Mouse (Mus musculus) embryo, embryonic 11.5 days (tissue): ENCODE measurements around the gene Lgals2.

ENCODE experiments used
- DNase-seq: peaks from one replicate; pipeline ENCODE4 v3.0.0-alpha.2; 2012; ENCODE audit warnings: low read depth, low spot score

Gene Lgals2

GRCm38 (mm10) chr15:78815314-78816073 lies 39.8 kb downstream of the Lgals2 start:
- DNase-seq, result no peak

DNA sequence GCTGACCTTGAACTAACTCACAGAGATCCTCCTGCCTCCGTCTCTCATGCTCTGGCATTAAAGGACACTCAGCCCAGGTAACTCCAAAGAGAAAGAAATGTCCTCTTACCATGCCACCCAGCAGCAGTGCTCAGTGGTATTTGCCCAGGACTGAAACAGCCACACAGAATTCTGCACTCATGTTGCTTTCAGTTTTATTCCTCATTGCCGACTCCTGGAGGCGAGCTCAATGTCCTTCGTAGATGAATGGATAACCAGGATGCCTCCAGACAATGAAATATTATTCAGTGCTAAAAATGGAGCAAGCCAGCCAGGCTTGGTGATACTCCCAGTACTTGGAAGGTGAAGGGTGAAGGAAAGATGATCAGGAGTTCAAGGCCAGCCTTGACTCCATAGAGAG lies 41.7 kb downstream of the Lgals2 start:
- DNase-seq, result no peak

DNA sequence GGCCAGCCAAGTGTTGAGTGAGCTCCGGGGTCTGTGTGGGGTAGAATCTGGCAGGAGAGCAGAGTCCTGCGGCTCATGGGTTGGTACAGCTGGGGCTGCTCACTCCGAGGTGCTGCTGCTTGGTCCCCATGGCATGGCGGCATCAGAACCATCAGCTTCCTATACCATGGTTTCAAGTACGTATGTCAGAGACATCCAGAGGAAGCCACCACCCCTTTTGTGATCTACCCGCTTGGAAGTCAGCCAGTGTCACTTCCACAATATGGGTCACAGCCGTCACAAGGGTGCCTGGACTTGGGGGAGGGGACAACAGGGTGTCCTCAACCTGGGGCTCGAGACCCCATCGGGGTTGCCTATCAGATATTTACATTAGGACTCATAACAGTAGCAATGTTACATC lies 45.2 kb downstream of the Lgals2 start:
- DNase-seq, result no peak

GRCm38 (mm10) chr15:78809739-78810138 lies 45.6 kb downstream of the Lgals2 start:
- no peak for DNase-seq

DNA sequence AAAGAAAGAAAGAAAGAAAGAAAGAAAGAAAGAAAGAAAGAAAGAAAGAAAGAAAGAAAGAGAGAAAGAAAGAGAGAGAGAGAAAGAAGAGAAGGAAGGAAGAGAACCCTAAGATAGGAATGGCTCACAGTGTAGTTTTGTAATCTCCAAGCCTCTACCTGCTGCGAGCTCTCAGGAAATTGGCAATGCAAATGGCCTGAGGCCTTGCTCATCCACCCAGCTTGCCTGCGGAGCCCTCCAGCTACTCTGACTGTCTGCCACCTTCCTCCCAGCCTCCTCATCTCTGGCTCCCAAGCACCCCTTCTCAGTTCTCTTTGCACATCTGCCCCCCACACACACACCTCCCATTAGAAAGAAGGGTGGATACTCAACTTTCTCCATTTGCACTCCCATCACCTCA lies 46.3 kb downstream of the Lgals2 start:
- DNase-seq, result no peak

- DNase-seq, result no peak
Measured at GRCm38 (mm10) chr15:78807141-78807540, 48.2 kb downstream of the Lgals2 start.

DNA sequence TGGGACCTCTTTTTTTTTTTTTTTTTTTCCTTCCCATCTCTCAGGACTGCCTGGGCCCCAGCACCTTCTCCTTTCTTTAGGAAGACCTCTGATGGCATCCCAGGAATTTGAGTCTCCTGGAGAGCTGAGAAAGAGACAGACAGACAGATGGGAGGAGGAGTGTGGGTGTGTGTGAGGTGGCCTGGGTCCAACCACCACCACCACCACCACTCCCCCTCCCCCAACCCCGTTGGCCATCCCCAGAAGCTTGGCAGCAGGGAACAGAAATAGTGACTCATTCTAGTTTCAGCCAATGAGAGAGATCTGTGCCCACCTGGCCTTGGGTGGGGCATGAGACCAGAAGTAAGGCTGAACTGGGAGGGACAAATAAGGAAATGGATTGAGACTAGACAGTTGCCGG lies 48.7 kb downstream of the Lgals2 start:
- no peak for DNase-seq

DNA sequence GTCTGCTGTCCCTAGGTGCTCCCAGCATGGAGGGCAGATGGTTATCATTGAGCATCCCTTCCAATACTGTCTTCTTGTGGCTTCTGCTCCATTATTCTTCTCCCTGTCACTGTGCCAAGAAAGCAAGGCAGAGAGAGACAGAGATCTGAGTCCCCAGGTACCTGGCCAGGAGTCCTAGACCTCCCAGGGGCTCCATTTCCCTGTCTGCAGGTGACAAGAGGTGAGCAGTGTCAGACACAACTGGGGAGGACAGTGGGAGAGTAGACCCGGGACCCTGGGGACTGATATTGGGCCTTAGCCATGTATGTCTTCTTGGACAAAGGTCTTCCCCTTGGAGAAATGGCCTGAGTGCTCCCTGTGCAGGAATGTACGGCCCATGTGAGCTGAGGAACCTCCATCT lies 50.0 kb downstream of the Lgals2 start:
- no peak for DNase-seq

GRCm38 (mm10) chr15:78804326-78804725 lies 51.0 kb downstream of the Lgals2 start:
- no peak for DNase-seq

DNA sequence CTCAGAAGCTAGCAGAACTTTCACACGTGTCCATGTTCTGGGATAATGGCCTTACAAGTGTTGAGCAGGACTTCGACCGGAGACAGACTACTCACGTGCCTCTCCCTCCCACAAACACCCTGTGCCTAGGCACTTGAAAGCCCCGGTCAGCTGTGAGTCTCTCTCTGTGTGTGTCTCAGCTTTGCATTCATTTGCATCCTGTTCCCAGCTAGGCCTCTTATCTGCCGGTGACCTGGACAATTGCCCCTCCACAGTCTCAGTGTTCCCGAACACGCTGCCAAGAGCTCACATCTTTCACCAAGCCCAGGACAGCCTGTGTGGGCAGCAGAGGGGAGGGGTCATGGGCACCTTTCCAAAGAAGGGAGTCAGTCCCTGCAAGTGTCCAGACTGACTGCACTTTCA lies 51.8 kb downstream of the Lgals2 start:
- no peak for DNase-seq

- no peak for DNase-seq
Measured at GRCm38 (mm10) chr15:78802776-78803391, 52.4 kb downstream of the Lgals2 start, which contains the start of gene Card10. Card10 (minus strand) TSS chr15:78803042.

DNA sequence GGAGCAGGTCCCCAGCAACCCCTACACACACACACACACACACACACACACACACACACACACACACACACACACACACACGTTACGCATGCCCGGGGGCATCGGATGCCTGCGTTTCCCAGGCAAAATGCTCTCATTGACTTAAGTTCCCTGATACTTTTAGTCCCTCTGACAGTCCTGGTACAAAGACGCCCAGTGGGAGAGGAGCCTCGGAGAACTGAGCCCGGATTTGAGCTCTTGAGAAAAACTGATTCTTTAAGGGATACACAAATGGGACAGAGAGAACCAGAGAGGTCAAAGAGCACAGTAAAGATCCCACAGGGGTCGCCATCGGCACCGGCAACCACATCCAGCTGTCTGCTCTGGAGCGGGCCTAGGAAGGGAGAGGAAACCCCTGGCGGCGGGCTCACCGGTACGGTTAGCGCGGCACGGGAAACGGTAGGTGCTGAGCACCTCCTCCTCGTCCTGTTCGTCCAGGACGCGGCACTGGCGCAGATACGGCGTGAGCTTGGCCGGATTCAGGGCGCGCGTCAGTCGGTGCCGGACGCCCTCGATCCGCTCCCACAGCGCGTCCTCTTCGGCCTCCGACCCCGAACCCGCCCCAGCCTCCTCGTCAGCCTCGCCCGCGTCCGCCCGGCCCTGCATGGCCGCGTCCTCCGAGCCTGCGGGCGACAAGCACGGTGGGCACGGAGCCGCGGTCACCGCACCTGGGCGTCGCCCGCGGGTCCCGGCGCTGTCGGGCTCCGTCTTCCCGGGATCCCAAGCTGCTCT lies 53.2 kb downstream of the Lgals2 start:
- no peak for DNase-seq

- DNase-seq, result no peak
Measured at GRCm38 (mm10) chr15:78801571-78801970, 53.8 kb downstream of the Lgals2 start.
